Mouse (Mus musculus): ENCODE data around the gene Olfr11. TPM values are rescaled to one million over a fixed set of nuclear protein-coding genes. Genes with fewer than 3 reads are reported as not detected.

Gene Olfr11
- 0.07 TPM in 1 of 2 replicates, not detected in the other for polyA plus RNA-seq (2015; fragmentation: Nextera tagmentation; extraction: Ambion mirVana)

DNA sequence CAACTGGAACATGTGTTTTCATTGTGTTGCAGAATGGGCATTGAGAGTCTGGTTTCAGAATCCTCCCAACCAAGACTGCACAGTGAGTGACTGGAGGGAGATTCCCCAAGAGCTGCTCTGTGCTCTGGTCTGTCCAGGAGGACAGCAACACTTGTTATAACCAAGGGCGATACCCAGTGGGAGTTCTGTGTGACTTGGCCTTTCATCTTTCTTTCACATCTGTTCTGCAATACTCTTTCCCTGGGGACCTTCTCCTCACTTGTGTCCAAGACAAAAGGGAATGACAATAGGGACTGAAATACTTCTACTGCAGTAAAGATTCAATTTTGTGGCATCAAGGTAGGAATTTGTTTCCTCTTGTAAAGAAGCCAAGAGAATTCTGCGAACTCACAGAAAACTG is at the start of gene Olfr11:
Gene Olfr11 (minus strand): TSS at position 101 of the 400 bp plus-strand sequence.
- no peak for ATAC-seq
- H3K4me2 ChIP-seq (ENCODE audit: low read length), result no peak within 1 kb of the TSS
- H3K36me3 ChIP-seq (ENCODE audit: control insufficient read depth, insufficient read depth, low read length), result no peaks in the 10 kb centered on the region
- H3K4me3 ChIP-seq (ENCODE audit: low read depth, low read length), result no peak within 1 kb of the TSS
- H3K9me3 ChIP-seq (replicated peaks; ENCODE audit: control insufficient read depth, low read length, poor library complexity, severe bottlenecking), result no peaks in the 10 kb centered on the region
- no peak within 1 kb of the TSS for H3K27ac ChIP-seq (ENCODE audit: low read length)
- no peaks in the 10 kb centered on the region for H3K4me1 ChIP-seq (ENCODE audit: control insufficient read depth, insufficient read depth, low read length)
- 86% methylated on average over 2 of the region's 2 CpGs for WGBS
- no peak within 1 kb of the TSS for H3K9ac ChIP-seq (ENCODE audit: low read depth, low read length)
- no peaks in the 10 kb centered on the region for H3K27me3 ChIP-seq (ENCODE audit: control insufficient read depth, insufficient read depth, low read depth, low read length)

DNA sequence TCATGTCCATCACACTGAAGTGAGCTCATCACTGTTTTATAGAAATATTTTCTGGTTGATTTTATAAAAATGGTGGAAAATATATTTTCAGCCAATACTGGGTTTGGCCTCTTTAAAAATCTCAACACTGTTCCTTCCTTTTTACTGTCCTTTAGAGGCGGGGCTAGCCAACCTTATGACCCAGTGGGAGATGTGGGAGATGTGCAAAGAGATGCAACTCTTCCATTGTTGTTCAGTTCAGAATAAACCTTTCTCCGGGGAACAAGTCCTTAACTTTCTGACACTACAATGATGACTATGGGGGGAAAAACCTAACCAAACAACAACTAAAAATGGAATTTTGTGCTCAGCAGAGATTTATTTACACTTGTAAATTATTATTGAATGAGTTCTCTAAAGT is 35.0 kb upstream of the Olfr11 start, which contains the start of gene Olfr1360:
Gene Olfr1360 (minus strand): TSS at position 101 of the 400 bp plus-strand sequence.
- WGBS, result 90% methylated on average over 2 of the region's 2 CpGs
- no peaks in the 10 kb centered on the region for H3K27me3 ChIP-seq (ENCODE audit: control insufficient read depth, insufficient read depth, low read depth, low read length)
- no peak within 1 kb of the TSS for H3K27ac ChIP-seq (ENCODE audit: low read length)
- no peak for ATAC-seq
- no peaks in the 10 kb centered on the region for H3K36me3 ChIP-seq (ENCODE audit: control insufficient read depth, insufficient read depth, low read length)
- H3K9me3 ChIP-seq (replicated peaks; ENCODE audit: control insufficient read depth, low read length, poor library complexity, severe bottlenecking), result no peaks in the 10 kb centered on the region
- no peak within 1 kb of the TSS for H3K9ac ChIP-seq (ENCODE audit: low read depth, low read length)
- H3K4me3 ChIP-seq (ENCODE audit: low read depth, low read length), result no peak within 1 kb of the TSS
- H3K4me1 ChIP-seq (ENCODE audit: control insufficient read depth, insufficient read depth, low read length), result no peaks in the 10 kb centered on the region
- no peak within 1 kb of the TSS for H3K4me2 ChIP-seq (ENCODE audit: low read length)

DNA sequence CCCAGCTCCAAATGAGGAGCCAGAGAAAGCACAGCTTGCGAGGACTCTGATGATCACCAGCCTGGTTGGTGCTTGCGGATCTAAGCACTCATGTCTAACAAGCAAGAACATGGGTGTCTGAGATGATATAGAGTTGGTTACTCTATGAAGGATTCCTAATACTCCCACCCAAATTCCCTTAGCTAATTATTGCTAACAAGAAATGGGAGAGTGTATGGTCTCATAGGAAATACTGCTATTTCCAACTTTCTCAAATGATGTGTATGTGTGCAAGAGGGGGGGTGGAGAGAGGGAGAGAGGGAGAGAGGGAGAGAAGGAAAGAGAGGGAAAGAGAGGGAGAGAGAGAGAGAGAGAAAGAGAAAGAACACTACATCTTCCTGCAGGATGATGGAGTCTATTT is 21.0 kb upstream of the Olfr11 start, which contains the start of gene Olfr1361:
Gene Olfr1361 (minus strand): TSS at position 101 of the 400 bp plus-strand sequence.
- H3K4me3 ChIP-seq (ENCODE audit: low read depth, low read length), result no peak within 1 kb of the TSS
- 92% methylated on average over 2 of the region's 2 CpGs for WGBS
- no peaks in the 10 kb centered on the region for H3K36me3 ChIP-seq (ENCODE audit: control insufficient read depth, insufficient read depth, low read length)
- H3K4me1 ChIP-seq (ENCODE audit: control insufficient read depth, insufficient read depth, low read length), result no peaks in the 10 kb centered on the region
- no peaks in the 10 kb centered on the region for H3K9me3 ChIP-seq (replicated peaks; ENCODE audit: control insufficient read depth, low read length, poor library complexity, severe bottlenecking)
- H3K27me3 ChIP-seq (ENCODE audit: control insufficient read depth, insufficient read depth, low read depth, low read length), result no peaks in the 10 kb centered on the region
- H3K9ac ChIP-seq (ENCODE audit: low read depth, low read length), result no peak within 1 kb of the TSS
- no peak within 1 kb of the TSS for H3K4me2 ChIP-seq (ENCODE audit: low read length)
- H3K27ac ChIP-seq (ENCODE audit: low read length), result no peak within 1 kb of the TSS
- no peak for ATAC-seq

DNA sequence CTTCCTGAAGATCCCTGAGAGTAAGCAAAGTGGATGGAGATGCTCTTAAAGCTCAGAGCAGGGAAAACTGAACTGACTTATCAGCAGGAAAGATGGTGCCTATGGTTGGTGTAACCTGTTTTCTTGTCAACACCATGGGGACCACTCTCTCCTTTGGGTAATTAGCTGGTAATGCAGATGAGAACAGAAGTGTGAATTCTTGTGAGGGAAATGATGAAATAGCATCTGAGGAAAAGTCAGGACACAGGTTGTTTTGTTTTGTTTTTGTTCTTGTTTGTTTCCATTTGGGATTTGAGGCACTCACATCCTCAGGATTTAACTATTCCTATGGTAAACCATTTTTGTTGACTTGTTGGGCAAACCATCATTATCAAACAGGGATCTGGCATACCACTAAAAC is 28.4 kb downstream of the Olfr11 start, which contains the start of gene Olfr1362:
Gene Olfr1362 (minus strand): TSS at position 101 of the 400 bp plus-strand sequence.
- Histone ChIP-seq H3K27ac (ENCODE audit: low read length) (no peak within 1 kb of the TSS), H3K4me2 (ENCODE audit: low read length) (no peak within 1 kb of the TSS), H3K4me1 (ENCODE audit: control insufficient read depth, insufficient read depth, low read length) (no peaks in the 10 kb centered on the region), H3K36me3 (ENCODE audit: control insufficient read depth, insufficient read depth, low read length) (no peaks in the 10 kb centered on the region), H3K27me3 (ENCODE audit: control insufficient read depth, insufficient read depth, low read depth, low read length) (no peaks in the 10 kb centered on the region), H3K4me3 (ENCODE audit: low read depth, low read length) (no peak within 1 kb of the TSS), H3K9ac (ENCODE audit: low read depth, low read length) (no peak within 1 kb of the TSS), H3K9me3 (replicated peaks; ENCODE audit: control insufficient read depth, low read length, poor library complexity, severe bottlenecking) (no peaks in the 10 kb centered on the region)
- ATAC-seq, result no peak

DNA sequence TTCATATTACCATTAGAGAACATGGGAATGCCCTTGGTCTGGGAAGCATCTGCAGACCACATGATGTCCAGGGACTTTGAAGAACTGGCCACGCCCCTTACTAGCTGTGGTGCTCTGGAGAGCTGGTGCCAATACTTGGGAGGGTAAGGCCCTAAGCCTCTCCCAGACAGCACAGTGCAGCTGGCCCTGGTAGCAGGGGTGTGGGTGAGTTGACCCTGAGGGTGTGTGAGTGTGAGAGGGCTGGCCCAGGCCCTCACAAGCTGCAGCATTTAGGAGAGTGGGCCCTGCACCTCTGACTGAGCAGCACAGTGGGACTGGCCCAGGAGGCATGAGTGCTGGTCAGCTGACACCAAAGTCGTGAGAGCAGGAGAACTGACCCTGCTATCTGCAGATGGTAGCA is 50.7 kb downstream of the Olfr11 start:
- WGBS, result 76% methylated on average over 2 of the region's 2 CpGs
- H3K9ac ChIP-seq (ENCODE audit: low read depth, low read length), result no peak overlapping the region

More for the DNA sequence above, 50.7 kb downstream of the Olfr11 start:
- Histone ChIP-seq H3K4me3 (ENCODE audit: low read depth, low read length) (no peak overlapping the region), H3K27ac (ENCODE audit: low read length) (no peak overlapping the region), H3K4me2 (ENCODE audit: low read length) (no peak overlapping the region), H3K27me3 (ENCODE audit: control insufficient read depth, insufficient read depth, low read depth, low read length) (no peaks in the 10 kb centered on the region), H3K9me3 (replicated peaks; ENCODE audit: control insufficient read depth, low read length, poor library complexity, severe bottlenecking) (no peaks in the 10 kb centered on the region), H3K4me1 (ENCODE audit: control insufficient read depth, insufficient read depth, low read length) (no peaks in the 10 kb centered on the region), H3K36me3 (ENCODE audit: control insufficient read depth, insufficient read depth, low read length) (no peaks in the 10 kb centered on the region)
- no peak for ATAC-seq

Other genes starting within 250 kb of the Olfr11 start
- gene Zkscan3, start 239.8 kb downstream of the Olfr11 start, polyA plus RNA-seq (2015; fragmentation: Nextera tagmentation; extraction: Ambion mirVana), result 64.5 and 73.5 TPM in 2 replicates
- gene Pgbd1, start 201.5 kb downstream of the Olfr11 start, polyA plus RNA-seq (2015; fragmentation: Nextera tagmentation; extraction: Ambion mirVana), result 4.6 and 4.8 TPM in 2 replicates
- 21.5 and 23.4 TPM in 2 replicates for gene Zscan26, start 188.8 kb downstream of the Olfr11 start, polyA plus RNA-seq (2015; fragmentation: Nextera tagmentation; extraction: Ambion mirVana)
- gene Nkapl, start 174.0 kb downstream of the Olfr11 start, polyA plus RNA-seq (2015; fragmentation: Nextera tagmentation; extraction: Ambion mirVana), result 3.8 and 4.5 TPM in 2 replicates
- 12.0 and 13.2 TPM in 2 replicates for gene Zkscan4, start 163.6 kb downstream of the Olfr11 start, polyA plus RNA-seq (2015; fragmentation: Nextera tagmentation; extraction: Ambion mirVana)
- gene Gm10065, start 163.1 kb downstream of the Olfr11 start, polyA plus RNA-seq (2015; fragmentation: Nextera tagmentation; extraction: Ambion mirVana), result not detected in 2 replicates
- 0.43 and 0.56 TPM in 2 replicates for gene AK157302, start 147.3 kb downstream of the Olfr11 start, polyA plus RNA-seq (2015; fragmentation: Nextera tagmentation; extraction: Ambion mirVana)
- 4.3 and 7.3 TPM in 2 replicates for gene Gm11273, start 141.1 kb downstream of the Olfr11 start, polyA plus RNA-seq (2015; fragmentation: Nextera tagmentation; extraction: Ambion mirVana)
- gene Zkscan8, start 111.4 kb downstream of the Olfr11 start, polyA plus RNA-seq (2015; fragmentation: Nextera tagmentation; extraction: Ambion mirVana), result 4.1 and 4.3 TPM in 2 replicates
- 0.09 and 0.15 TPM in 2 replicates for gene Olfr1366, start 99.7 kb downstream of the Olfr11 start, polyA plus RNA-seq (2015; fragmentation: Nextera tagmentation; extraction: Ambion mirVana)
- gene Olfr1535, start 82.6 kb downstream of the Olfr11 start, polyA plus RNA-seq (2015; fragmentation: Nextera tagmentation; extraction: Ambion mirVana), result not detected in 2 replicates
- gene Olfr1364, start 60.8 kb downstream of the Olfr11 start, polyA plus RNA-seq (2015; fragmentation: Nextera tagmentation; extraction: Ambion mirVana), result not detected in 2 replicates
- not detected in 2 replicates for gene Olfr1362, start 28.5 kb downstream of the Olfr11 start, polyA plus RNA-seq (2015; fragmentation: Nextera tagmentation; extraction: Ambion mirVana)
- not detected in 2 replicates for gene Olfr1361, start 20.9 kb upstream of the Olfr11 start, polyA plus RNA-seq (2015; fragmentation: Nextera tagmentation; extraction: Ambion mirVana)
- gene Olfr1360, start 34.9 kb upstream of the Olfr11 start, polyA plus RNA-seq (2015; fragmentation: Nextera tagmentation; extraction: Ambion mirVana), result not detected in 2 replicates
- gene Olfr1359, start 55.6 kb upstream of the Olfr11 start, polyA plus RNA-seq (2015; fragmentation: Nextera tagmentation; extraction: Ambion mirVana), result not detected in 2 replicates
- not detected in 2 replicates for gene Hist1h2bl, start 73.6 kb upstream of the Olfr11 start, polyA plus RNA-seq (2015; fragmentation: Nextera tagmentation; extraction: Ambion mirVana)
- gene Hist1h2ai, start 73.9 kb upstream of the Olfr11 start, polyA plus RNA-seq (2015; fragmentation: Nextera tagmentation; extraction: Ambion mirVana), result 3.5 and 9.7 TPM in 2 replicates
- gene Hist1h3h, start 75.1 kb upstream of the Olfr11 start, polyA plus RNA-seq (2015; fragmentation: Nextera tagmentation; extraction: Ambion mirVana), result 3.4 TPM in 1 of 2 replicates, not detected in the other
- 1.2 and 1.4 TPM in 2 replicates for gene Hist1h2bm, start 79.5 kb upstream of the Olfr11 start, polyA plus RNA-seq (2015; fragmentation: Nextera tagmentation; extraction: Ambion mirVana)
- gene Hist1h4j, start 92.5 kb upstream of the Olfr11 start, polyA plus RNA-seq (2015; fragmentation: Nextera tagmentation; extraction: Ambion mirVana), result 0.40 and 0.80 TPM in 2 replicates
- 2.7 TPM in 1 of 2 replicates, not detected in the other for gene Hist1h4k, start 108.0 kb upstream of the Olfr11 start, polyA plus RNA-seq (2015; fragmentation: Nextera tagmentation; extraction: Ambion mirVana)
- gene Hist1h2ak, start 111.3 kb upstream of the Olfr11 start, polyA plus RNA-seq (2015; fragmentation: Nextera tagmentation; extraction: Ambion mirVana), result 4.9 and 5.7 TPM in 2 replicates
- gene Hist1h2bn, start 111.6 kb upstream of the Olfr11 start, polyA plus RNA-seq (2015; fragmentation: Nextera tagmentation; extraction: Ambion mirVana), result 1.1 TPM in 1 of 2 replicates, not detected in the other
- gene Hist1h1b, start 138.1 kb upstream of the Olfr11 start, polyA plus RNA-seq (2015; fragmentation: Nextera tagmentation; extraction: Ambion mirVana), result 0.69 and 2.4 TPM in 2 replicates
- 13.1 and 17.6 TPM in 2 replicates for gene Hist1h3i, start 140.9 kb upstream of the Olfr11 start, polyA plus RNA-seq (2015; fragmentation: Nextera tagmentation; extraction: Ambion mirVana)
- not detected in 2 replicates for gene Hist1h2an, start 144.7 kb upstream of the Olfr11 start, polyA plus RNA-seq (2015; fragmentation: Nextera tagmentation; extraction: Ambion mirVana)
- gene Hist1h2bp, start 144.9 kb upstream of the Olfr11 start, polyA plus RNA-seq (2015; fragmentation: Nextera tagmentation; extraction: Ambion mirVana), result 0.72 TPM in 1 of 2 replicates, not detected in the other
- gene Hist1h2bq, start 167.7 kb upstream of the Olfr11 start, polyA plus RNA-seq (2015; fragmentation: Nextera tagmentation; extraction: Ambion mirVana), result 3.4 and 3.5 TPM in 2 replicates
- not detected in 2 replicates for gene Hist1h2ao, start 167.9 kb upstream of the Olfr11 start, polyA plus RNA-seq (2015; fragmentation: Nextera tagmentation; extraction: Ambion mirVana)
- gene Hist1h4m, start 169.2 kb upstream of the Olfr11 start, polyA plus RNA-seq (2015; fragmentation: Nextera tagmentation; extraction: Ambion mirVana), result 3.7 TPM in 1 of 2 replicates, not detected in the other
- gene Hist1h4n, start 189.7 kb upstream of the Olfr11 start, polyA plus RNA-seq (2015; fragmentation: Nextera tagmentation; extraction: Ambion mirVana), result 2.6 and 2.8 TPM in 2 replicates
- 276 and 359 TPM in 2 replicates for gene Hist1h2ap, start 191.0 kb upstream of the Olfr11 start, polyA plus RNA-seq (2015; fragmentation: Nextera tagmentation; extraction: Ambion mirVana)
- 2.9 and 3.5 TPM in 2 replicates for gene Hist1h2br, start 191.2 kb upstream of the Olfr11 start, polyA plus RNA-seq (2015; fragmentation: Nextera tagmentation; extraction: Ambion mirVana)

All from midbrain, embryonic 16.5 days (tissue).